Mouse (Mus musculus) urinary bladder, postnatal 4 days (tissue): ENCODE data around the gene Fam19a1.

Experiments
- DNase-seq, 2 experiments: peaks; one replicate each; pipeline ENCODE4 v3.0.0; 2021 to 2022; ENCODE audit warnings: low spot score in 2 of 2

The Fam19a1 gene

DNA sequence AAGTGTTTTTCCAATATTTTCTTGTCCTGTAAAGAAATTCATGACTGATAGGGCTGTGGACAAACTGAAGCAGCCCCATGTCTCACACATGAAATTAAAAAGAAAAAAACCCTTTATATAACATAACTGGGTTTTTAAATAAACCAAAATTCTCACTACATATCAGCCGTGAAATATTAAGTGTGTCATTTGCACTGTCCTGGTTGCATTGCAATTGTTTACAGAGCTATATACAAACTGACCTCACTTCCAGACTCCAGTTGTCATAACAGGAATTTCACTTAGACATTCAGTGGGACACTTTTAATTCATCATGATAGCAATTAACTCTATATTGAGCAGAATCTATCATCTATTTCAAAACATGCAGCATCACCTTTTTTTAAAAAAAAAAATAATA lies 553.4 kb downstream of the Fam19a1 start:
- DNase-seq: no peak

- DNase-seq: no peak
These were observed 564.9 kb downstream of the Fam19a1 start for GRCm38 (mm10) chr6:96677813-96678212.
